Mouse (Mus musculus) CH12.LX (cell line): ENCODE measurements around the gene Mmp20. TPM values are rescaled to one million over a fixed set of nuclear protein-coding genes. Genes with fewer than 3 reads are reported as not detected.
A peak's percentile ranks its signal among the peaks of the same experiment; 100 is the strongest.

Source experiments
- DNase-seq: peaks from one replicate; pipeline ENCODE4 v3.0.0-alpha.2; 2013; ENCODE audit errors: extremely low read depth
- H3K27ac ChIP-seq: 2 replicates; pipeline ENCODE4 v1.5.1; 2012; ENCODE audit warnings: low read depth, mild to moderate bottlenecking, control low read depth, moderate library complexity; ENCODE audit not compliant: insufficient read depth
- H3K27me3 ChIP-seq: replicated peaks from 2 replicates; pipeline ENCODE3; 2012; ENCODE audit warnings: inconsistent platforms
- H3K36me3 ChIP-seq, 2 experiments: replicated peaks in 1 of 2; 2 replicates each; pipeline versions ENCODE3 to v1.6.1; 2012; ENCODE audit warnings: inconsistent platforms in 1 of 2, low read length in 1 of 2, mild to moderate bottlenecking in 1 of 2, mixed read lengths in 1 of 2, moderate library complexity in 1 of 2; ENCODE audit not compliant: control insufficient read depth in 1 of 2, insufficient read depth in 1 of 2
- H3K4me1 ChIP-seq, 2 experiments: 2 replicates each; pipeline ENCODE4 v1.6.1; 2012; ENCODE audit warnings: inconsistent platforms in 1 of 2, moderate library complexity in 1 of 2; ENCODE audit not compliant: insufficient read depth in 2 of 2, control insufficient read depth in 1 of 2
- H3K4me2 ChIP-seq: 2 replicates; pipeline ENCODE4 v1.6.1; 2012; ENCODE audit warnings: low read depth, mild to moderate bottlenecking, control low read depth; ENCODE audit not compliant: poor library complexity, insufficient read depth, severe bottlenecking
- H3K4me3 ChIP-seq, 3 experiments: fragments of 150-350 bp in 1 of 3; sonication (generic) in 1 of 3; replicated peaks in 1 of 3; 2 replicates each; pipeline versions ENCODE3 to v1.5.1; 2011 to 2012; ENCODE audit warnings: low read depth in 2 of 3, low read length in 2 of 3, mild to moderate bottlenecking in 2 of 3, moderate library complexity in 2 of 3, control low read depth in 1 of 3, improper control_type of control experiment in 1 of 3, inconsistent platforms in 1 of 3, mixed read lengths in 1 of 3; ENCODE audit not compliant: poor library complexity in 1 of 3
- H3K79me2 ChIP-seq: replicated peaks from 2 replicates; pipeline ENCODE4 v1.6.1; 2012; ENCODE audit warnings: mild to moderate bottlenecking, moderate library complexity; ENCODE audit not compliant: control insufficient read depth, poor library complexity, insufficient read depth, severe bottlenecking; ENCODE audit errors: extremely low read depth
- H3K9ac ChIP-seq: 2 replicates; pipeline ENCODE4 v1.6.1; 2012; ENCODE audit warnings: low read depth, mild to moderate bottlenecking, control low read depth, moderate library complexity; ENCODE audit not compliant: insufficient read depth
- H3K9me3 ChIP-seq: replicated peaks from 2 replicates; pipeline ENCODE3; 2012; ENCODE audit warnings: low read length, inconsistent platforms, mixed read lengths
- BHLHE40 ChIP-seq: IDR thresholded peaks from 2 replicates; pipeline ENCODE4 v1.6.1; 2011; ENCODE audit warnings: mild to moderate bottlenecking, low read depth, low read length, improper control_type of control experiment
- CHD1 ChIP-seq: IDR thresholded peaks from 2 replicates; pipeline ENCODE4 v1.6.1; 2012; ENCODE audit warnings: low read depth, low read length, improper control_type of control experiment, inconsistent platforms
- CHD2 ChIP-seq: IDR thresholded peaks from 2 replicates; pipeline ENCODE4 v1.6.1; 2011; ENCODE audit warnings: low read length, improper control_type of control experiment
- E2F4 ChIP-seq: IDR thresholded peaks from 2 replicates; pipeline ENCODE4 v1.6.1; 2011; ENCODE audit warnings: low read depth, low read length, improper control_type of control experiment; ENCODE audit not compliant: insufficient replicate concordance
- ELF1 ChIP-seq: IDR thresholded peaks from 2 replicates; pipeline ENCODE4 v1.6.1; 2014; ENCODE audit warnings: low read depth, mild to moderate bottlenecking, inconsistent platforms, low read length, improper control_type of control experiment
- EP300 ChIP-seq: IDR thresholded peaks from 2 replicates; pipeline ENCODE4 v1.6.1; 2011; ENCODE audit warnings: low read length, improper control_type of control experiment
- GABPA ChIP-seq: IDR thresholded peaks from 2 replicates; pipeline ENCODE4 v1.6.1; 2012; ENCODE audit warnings: low read depth, low read length, improper control_type of control experiment, inconsistent platforms; ENCODE audit not compliant: insufficient replicate concordance
- IRF4 ChIP-seq: IDR thresholded peaks from 2 replicates; pipeline ENCODE4 v1.6.1; 2014; ENCODE audit warnings: low read depth, mild to moderate bottlenecking, inconsistent platforms, low read length, improper control_type of control experiment
- JUN ChIP-seq: IDR thresholded peaks from 2 replicates; pipeline ENCODE4 v1.6.1; 2011; ENCODE audit warnings: low read depth, mild to moderate bottlenecking, low read length, improper control_type of control experiment, moderate library complexity; ENCODE audit not compliant: insufficient read depth
- MAFK ChIP-seq: IDR thresholded peaks from 2 replicates; pipeline ENCODE4 v1.6.1; 2011; ENCODE audit warnings: low read length, improper control_type of control experiment; ENCODE audit not compliant: insufficient replicate concordance
- MAX ChIP-seq: IDR thresholded peaks from 2 replicates; pipeline ENCODE4 v1.6.1; 2011; ENCODE audit warnings: low read length, improper control_type of control experiment
- MAZ ChIP-seq: IDR thresholded peaks from 2 replicates; pipeline ENCODE4 v1.6.1; 2012; ENCODE audit warnings: low read depth, mild to moderate bottlenecking, inconsistent platforms, low read length, improper control_type of control experiment, moderate library complexity
- MYC ChIP-seq: IDR thresholded peaks from 2 replicates; pipeline ENCODE4 v1.6.1; 2011; ENCODE audit warnings: low read depth, mild to moderate bottlenecking, improper control_type of control experiment, low read length
- POLR2A ChIP-seq: IDR thresholded peaks from 2 replicates; pipeline ENCODE4 v1.6.1; 2011; ENCODE audit warnings: low read depth, mild to moderate bottlenecking, improper control_type of control experiment, low read length
- POLR2AphosphoS2 ChIP-seq: IDR thresholded peaks from 2 replicates; pipeline ENCODE4 v1.6.1; 2011; ENCODE audit warnings: low read depth, low read length, improper control_type of control experiment
- RAD21 ChIP-seq: IDR thresholded peaks from 2 replicates; pipeline ENCODE4 v1.6.1; 2011; ENCODE audit warnings: low read depth, mild to moderate bottlenecking, low read length, improper control_type of control experiment, moderate library complexity
- RCOR1 ChIP-seq: conservative IDR thresholded peaks from 2 replicates; pipeline ENCODE4 v1.6.1; 2012; ENCODE audit warnings: low read depth, mild to moderate bottlenecking, inconsistent platforms, low read length, improper control_type of control experiment
- SIN3A ChIP-seq: IDR thresholded peaks from 2 replicates; pipeline ENCODE4 v1.6.1; 2012; ENCODE audit warnings: low read length, improper control_type of control experiment, inconsistent platforms
- TBP ChIP-seq: conservative IDR thresholded peaks from 2 replicates; pipeline ENCODE4 v1.6.1; 2011; ENCODE audit warnings: low read depth, low read length, improper control_type of control experiment
- TCF12 ChIP-seq: IDR thresholded peaks from 2 replicates; pipeline ENCODE4 v1.6.1; 2014; ENCODE audit warnings: low read depth, mild to moderate bottlenecking, inconsistent platforms, low read length, improper control_type of control experiment
- UBTF ChIP-seq: IDR thresholded peaks from 2 replicates; pipeline ENCODE4 v1.6.1; 2012; ENCODE audit warnings: low read depth, mild to moderate bottlenecking, inconsistent platforms, low read length, improper control_type of control experiment, moderate library complexity
- USF1 ChIP-seq: IDR thresholded peaks from 2 replicates; pipeline ENCODE4 v1.6.1; 2014; ENCODE audit warnings: low read depth, mild to moderate bottlenecking, inconsistent platforms, low read length, improper control_type of control experiment
- USF2 ChIP-seq: conservative IDR thresholded peaks from 2 replicates; pipeline ENCODE4 v1.6.1; 2011; ENCODE audit warnings: low read depth, low read length, improper control_type of control experiment
- ZC3H11A ChIP-seq: IDR thresholded peaks from 2 replicates; pipeline ENCODE4 v1.6.1; 2012; ENCODE audit warnings: low read depth, mild to moderate bottlenecking, inconsistent platforms, low read length, improper control_type of control experiment
- ZNF384 ChIP-seq: IDR thresholded peaks from 2 replicates; pipeline ENCODE4 v1.6.1; 2012; ENCODE audit warnings: low read depth, low read length, improper control_type of control experiment, inconsistent platforms
- dilution Hi-C: fragments of 300-500 bp; cut with MboI; formaldehyde crosslinking; loops from 2 replicates; pipeline ENCODE4 v1.14.3; 2020; ENCODE audit warnings: low sequenced_read_pairs; ENCODE audit not compliant: extremely low pct_unique_long_range_greater_than_20kb, extremely low pct_ligation_motif_present
- in situ Hi-C: fragments of 300-500 bp; cut with MboI; formaldehyde crosslinking; loops from 3 replicates; pipeline ENCODE4 v1.14.3; 2019; ENCODE audit warnings: low sequenced_read_pairs, low pct_ligation_motif_present, low pct_unique_long_range_greater_than_20kb, mixed read lengths
- polyA plus RNA-seq: library from polyadenylated mRNA; unstranded; fragments of >175 nt; gene quantifications from 2 replicates; pipeline ENCODE4 v1.2.1, GENCODE M21; 2012; ENCODE audit warnings: low read depth; ENCODE audit not compliant: insufficient read length
- total RNA-seq, 2 experiments: library from RNA; depleted of rRNA; stranded (reverse); fragments of 300-350 nt in 1 of 2; fragments of >200 nt in 1 of 2; gene quantifications; 2 replicates each; pipeline ENCODE4 v1.2.3; 2012 to 2014

Gene Mmp20
- total and polyA plus RNA-seq, 3 experiments: 0.04 to 0.11 TPM; not detected in 1

DNA sequence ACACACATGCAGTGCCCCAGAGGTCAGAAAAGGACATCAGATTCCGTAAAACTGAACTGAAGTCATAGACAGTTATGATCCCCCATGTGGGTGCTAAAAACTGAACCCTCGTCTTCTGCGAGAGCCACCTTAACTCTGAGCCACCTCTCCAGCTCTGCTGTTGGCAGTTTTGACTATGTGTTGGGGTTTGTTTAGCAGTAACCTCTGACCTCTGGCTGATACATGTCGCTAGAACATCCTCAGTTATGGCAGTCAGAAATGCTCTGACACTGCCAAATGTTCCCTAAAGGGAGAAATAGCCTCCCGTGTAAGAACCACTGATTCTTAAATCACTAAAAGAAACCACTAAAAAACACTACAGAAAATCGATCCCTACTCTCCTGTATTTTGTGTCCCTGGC lies 80.7 kb downstream of the Mmp20 start:
- dilution Hi-C loops: no loop called here

DNA sequence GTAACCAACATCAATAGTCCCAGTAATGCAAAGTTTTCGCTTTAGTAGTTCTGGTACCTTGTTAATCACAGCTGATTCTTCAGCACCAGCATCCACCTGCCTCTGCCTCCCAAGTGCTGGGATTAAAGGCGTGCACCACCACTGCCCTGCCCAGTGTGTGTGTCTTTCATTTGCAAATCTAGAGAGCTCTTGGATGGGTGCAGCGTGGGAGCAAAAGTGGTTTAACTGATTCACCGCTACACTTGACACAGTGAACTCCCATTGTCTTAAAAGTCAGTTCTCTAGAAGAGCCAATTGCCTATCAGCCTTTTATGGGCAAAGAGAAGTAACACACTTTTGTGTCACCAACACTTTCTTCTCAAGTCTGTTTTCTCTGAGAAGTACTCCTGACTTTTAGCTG lies 83.2 kb downstream of the Mmp20 start:
- in situ Hi-C loops: no loop called here
- DNase-seq: no peak
- Histone ChIP-seq H3K4me1 (peaks cover 7 to 25% of the 10 kb centered on the region in 2 experiments), H3K36me3 (no peaks in the 10 kb centered on the region), H3K4me2 (no peak overlapping the region), H3K9ac (no peak overlapping the region), H3K27ac (no peak overlapping the region), H3K4me3 (no peak overlapping the region), H3K79me2 (no peaks in the 10 kb centered on the region), H3K27me3 (no peaks in the 10 kb centered on the region), H3K9me3 (no peaks in the 10 kb centered on the region)
- TF ChIP-seq GABPA: no peak
- TF ChIP-seq JUN: no peak
- no peak for TF ChIP-seq MAX
- TF ChIP-seq TBP: no peak
- no peak for TF ChIP-seq RCOR1
- TF ChIP-seq POLR2AphosphoS2: no peak
- no peak for TF ChIP-seq USF2
- no peak for TF ChIP-seq USF1
- no peak for TF ChIP-seq E2F4
- dilution Hi-C loops: no loop called here

More for the DNA sequence above, 80.7 kb downstream of the Mmp20 start:
- no peaks in the 10 kb centered on the region for H3K27me3 ChIP-seq
- no peak overlapping the region for H3K4me3 ChIP-seq
- peaks cover 3 to 12% of the 10 kb centered on the region in 2 experiments; a peak in 2 of 4 replicates for H3K4me1 ChIP-seq
- no peak overlapping the region for H3K9ac ChIP-seq
- in situ Hi-C loops: no loop called here
- peaks cover 2% of the 10 kb centered on the region for H3K9me3 ChIP-seq
- no peak for DNase-seq
- H3K27ac ChIP-seq: no peak overlapping the region
- TF ChIP-seq RCOR1 (no peak), ELF1 (no peak), UBTF (no peak), MAZ (no peak)
- H3K79me2 ChIP-seq: no peaks in the 10 kb centered on the region
- no peaks in the 10 kb centered on the region for H3K36me3 ChIP-seq
- no peak overlapping the region for H3K4me2 ChIP-seq

DNA sequence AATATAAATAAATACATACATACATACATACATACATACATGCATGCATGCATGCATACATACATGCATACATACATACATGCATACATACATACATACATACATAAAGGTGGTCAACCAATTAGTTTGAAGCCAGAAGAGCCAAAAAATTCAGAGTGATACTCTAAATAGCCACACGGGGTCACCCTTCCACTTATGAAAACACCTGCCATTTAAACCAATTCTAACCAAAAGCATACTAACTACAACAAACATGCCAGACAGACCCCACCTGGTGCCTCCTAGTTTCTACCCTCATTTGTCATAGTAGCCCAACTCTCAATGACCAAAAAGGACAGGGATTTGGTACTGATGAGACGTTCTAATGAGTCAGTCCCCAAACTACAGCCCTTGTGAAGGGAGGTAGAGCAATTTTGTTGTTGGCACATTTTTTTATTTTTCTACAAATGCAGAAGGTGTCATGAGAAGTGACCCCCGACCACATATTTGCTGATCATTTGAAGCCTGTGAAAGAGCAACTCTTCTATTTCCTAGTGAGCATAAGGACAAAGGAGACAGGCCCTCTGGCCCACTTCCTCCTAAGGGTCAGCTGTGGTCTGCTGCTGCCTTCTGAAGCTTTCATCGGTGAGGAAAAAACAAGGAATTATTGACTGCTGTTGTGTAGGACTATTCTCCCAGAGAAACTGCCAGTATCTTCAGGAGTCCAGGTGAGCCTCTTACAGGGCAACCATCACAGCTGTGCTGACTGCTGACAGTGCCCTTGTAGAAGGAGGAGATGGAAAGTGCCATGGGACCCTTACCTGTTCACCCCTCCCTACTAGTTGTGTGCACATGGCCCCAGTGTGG lies 86.3 kb downstream of the Mmp20 start:
- dilution Hi-C loops: no loop called here
- Histone ChIP-seq H3K4me1 (peaks cover 4 to 15% of the 10 kb centered on the region in 2 experiments), H3K79me2 (no peaks in the 10 kb centered on the region), H3K27ac (no peak overlapping the region), H3K36me3 (no peaks in the 10 kb centered on the region), H3K9me3 (no peaks in the 10 kb centered on the region), H3K4me3 (no peak overlapping the region), H3K27me3 (no peaks in the 10 kb centered on the region), H3K9ac (no peak overlapping the region), H3K4me2 (no peak overlapping the region)
- DNase-seq: peak; percentile 67
- in situ Hi-C loops: no loop called here
- TF ChIP-seq RAD21 (peak; percentile 91), EP300 (0 out of 2 replicates have a peak, but pooled peaks have one; percentile 16), E2F4 (0 out of 2 replicates have a peak, but pooled peaks have one; percentile 40), ZC3H11A (peak; percentile 90), ZNF384 (peak; percentile 22; the same call in 1 of the 2 replicates), ELF1 (no peak), IRF4 (peak; percentile 52; the same call in 1 of the 2 replicates), CHD2 (no peak), TCF12 (peak; percentile 40; the same call in 1 of the 2 replicates), CHD1 (no peak), MAFK (no peak), POLR2A (no peak), BHLHE40 (no peak), MYC (peak; percentile 34; the same call in 1 of the 2 replicates), SIN3A (peak; percentile 45; the same call in 1 of the 2 replicates), MAX (no peak)
